Mouse (Mus musculus) layer of hippocampus, adult 18-20 months (tissue): Measurements from ENCODE around the gene Zzz3. TPM values are rescaled to one million over a fixed set of nuclear protein-coding genes. Genes with fewer than 3 reads are reported as not detected.

ENCODE experiments used
- DNase-seq, 2 experiments: peaks; one replicate each; pipeline ENCODE4 v3.0.0; 2022; ENCODE audit warnings: low spot score in 2 of 2
- long read RNA-seq: library from polyadenylated mRNA; stranded (forward); transcript quantifications from one replicate; pipeline ENCODE4 v2.0.0, GENCODE M21; 2021
- total RNA-seq, 2 experiments: library from RNA; stranded (reverse); gene quantifications; 2 replicates each; pipeline ENCODE4 v1.2.3; 2021

Gene Zzz3
- total RNA-seq, result 10 to 100 TPM; 45.4 to 47.1 TPM
- long read RNA-seq, full-length matches to known transcripts, result 23 of 41 reads
- long read RNA-seq, partial matches to known transcripts, result 5 of 41 reads
- long read RNA-seq, other reads (novel, unspliced or antisense), result 13 of 41 reads

DNA sequence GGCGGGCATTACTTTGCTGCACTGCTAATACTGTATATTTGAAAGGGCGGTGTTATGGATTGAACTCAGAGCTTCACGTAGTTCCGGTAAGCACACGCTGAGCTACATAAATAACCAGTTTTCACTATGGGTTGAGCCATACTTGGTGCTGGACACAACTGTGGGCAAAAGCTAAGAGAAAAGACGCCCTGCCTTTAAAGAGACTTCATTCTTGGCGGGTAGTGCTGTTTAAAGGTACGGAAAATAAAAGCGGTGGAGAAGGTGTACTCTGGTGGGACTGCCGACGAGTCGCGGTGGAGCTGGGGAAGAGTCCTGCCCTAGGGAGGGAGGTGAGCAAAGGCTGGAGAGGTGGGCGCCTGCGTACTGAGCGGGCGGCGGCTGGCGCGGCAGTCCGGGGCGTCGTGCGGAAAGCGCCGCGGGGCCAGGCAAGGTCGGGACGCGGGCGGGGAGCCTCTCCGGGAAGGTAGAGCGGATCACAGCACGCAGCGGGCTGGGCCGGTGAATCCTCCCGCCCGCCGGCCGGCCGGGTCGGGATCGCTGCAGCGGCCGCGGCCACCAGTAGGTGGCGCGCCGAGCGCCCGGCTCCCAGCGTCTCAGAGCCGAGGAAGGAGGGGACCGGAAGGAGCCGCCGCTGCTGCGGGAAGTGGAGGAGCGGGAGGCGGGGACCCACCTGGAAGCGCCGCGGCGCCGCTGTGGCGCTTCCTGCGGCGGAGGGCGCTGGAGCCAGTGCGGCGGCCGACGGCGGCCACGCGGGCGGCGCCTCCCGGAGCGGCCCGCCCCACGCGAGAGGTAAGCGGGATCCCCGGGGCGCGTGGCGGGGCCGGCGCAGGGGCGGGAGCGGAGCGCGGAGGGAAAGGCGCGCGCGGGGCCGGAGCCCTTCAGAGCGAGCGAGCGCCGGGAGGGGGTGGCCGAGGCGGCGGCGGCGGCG is at the start of gene Zzz3:
Gene Zzz3, plus strand, starts transcription at position 124 of the 928 bp plus-strand sequence.
- peak; percentile 85 to 93 for DNase-seq

DNA sequence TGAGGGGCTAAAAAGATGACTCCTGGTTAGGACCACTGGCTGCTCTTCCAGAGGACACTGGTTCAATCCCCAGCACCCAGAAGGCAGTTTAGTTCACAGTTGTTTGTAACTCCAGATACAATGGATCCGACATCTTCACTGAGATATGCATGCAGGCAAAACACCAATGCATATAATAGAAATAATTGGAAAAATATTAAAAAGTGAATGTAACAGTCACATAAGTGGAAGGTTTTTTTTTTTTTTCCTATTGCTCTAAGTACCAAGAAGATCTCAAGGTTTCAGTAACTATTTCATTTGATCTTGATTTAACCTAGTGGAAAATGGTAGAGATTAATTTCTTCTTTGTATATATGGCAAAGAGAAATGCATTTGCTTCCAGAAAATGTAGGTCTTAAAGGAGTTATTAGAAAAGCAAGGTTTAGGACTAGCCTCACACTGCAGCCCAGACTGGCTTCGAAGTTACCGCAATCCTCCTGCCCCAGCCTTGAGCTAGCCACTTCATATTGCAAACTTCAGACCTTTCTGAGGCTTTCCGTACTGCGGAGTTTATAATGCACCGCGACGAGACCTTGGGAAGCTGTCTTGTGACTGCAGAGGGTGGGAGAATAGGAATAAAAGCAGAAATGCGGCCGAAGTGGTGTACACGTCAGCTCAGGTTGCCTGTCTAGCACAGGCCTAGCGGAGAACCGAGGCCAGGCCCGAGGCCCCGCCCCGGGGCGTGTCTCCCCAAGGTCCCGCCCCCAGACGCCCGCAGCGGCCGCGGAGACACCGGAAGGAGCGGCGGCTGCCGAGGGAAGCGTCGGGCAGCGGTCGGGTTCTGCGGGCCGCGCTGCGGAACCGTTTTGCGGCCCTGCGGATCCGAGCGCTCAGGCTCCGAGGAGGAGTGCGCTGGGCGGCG is 49.3 kb upstream of the Zzz3 start, which contains the start of gene Usp33:
Gene Usp33, plus strand, starts transcription at position 747 of the 901 bp plus-strand sequence.
- DNase-seq, result peak; percentile 91 to 95

DNA sequence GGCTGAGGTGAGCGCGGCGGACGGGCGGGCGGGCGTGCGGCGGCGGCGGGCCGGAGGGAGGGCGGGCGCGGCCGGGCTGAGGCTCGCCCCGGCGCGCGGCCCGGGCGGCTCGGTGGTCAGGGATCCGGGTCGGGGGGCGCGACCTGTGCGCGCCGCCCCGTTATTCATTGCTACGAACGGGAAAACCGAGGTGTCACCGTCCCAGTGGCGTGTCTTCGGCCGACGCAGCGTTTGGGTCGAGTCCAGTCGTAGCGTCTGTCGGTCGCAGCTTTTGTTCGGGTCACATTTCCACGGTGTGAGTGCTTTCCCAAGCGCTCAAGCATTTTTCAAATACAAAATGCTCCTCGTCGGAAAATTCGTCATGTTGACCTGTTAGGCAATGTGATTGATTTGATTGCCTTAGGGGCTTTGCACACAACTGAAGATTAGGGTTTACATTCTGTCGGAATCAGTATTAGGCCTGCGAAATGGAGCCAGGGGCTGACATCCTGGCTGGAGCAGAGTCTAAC is 48.6 kb upstream of the Zzz3 start:
- peak in 1 of 2 experiments; percentile 39 for DNase-seq

DNA sequence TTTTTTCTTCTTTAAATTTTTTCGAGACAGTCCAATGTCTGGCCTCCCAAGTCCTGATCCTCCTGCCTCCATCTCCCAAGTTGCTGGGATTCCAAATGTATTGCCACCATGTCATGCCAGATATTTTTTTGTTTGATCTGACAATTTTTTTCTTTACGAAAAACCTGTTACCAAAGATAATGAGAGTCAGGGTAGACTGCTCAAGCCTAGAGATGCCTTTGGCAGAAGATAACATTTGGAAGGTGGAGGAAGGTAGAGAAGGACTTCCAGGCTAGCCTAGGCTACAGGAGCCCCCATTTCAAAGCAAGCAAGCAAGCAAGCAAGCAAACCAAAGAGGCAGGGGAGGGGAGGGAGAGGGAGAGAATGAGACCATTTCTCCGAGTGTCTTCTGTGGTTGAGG is 48.0 kb upstream of the Zzz3 start:
- no peak for DNase-seq

GRCm38 (mm10) chr3:152348011-152348830 is 47.1 kb upstream of the Zzz3 start:
- DNase-seq, result no peak

DNA sequence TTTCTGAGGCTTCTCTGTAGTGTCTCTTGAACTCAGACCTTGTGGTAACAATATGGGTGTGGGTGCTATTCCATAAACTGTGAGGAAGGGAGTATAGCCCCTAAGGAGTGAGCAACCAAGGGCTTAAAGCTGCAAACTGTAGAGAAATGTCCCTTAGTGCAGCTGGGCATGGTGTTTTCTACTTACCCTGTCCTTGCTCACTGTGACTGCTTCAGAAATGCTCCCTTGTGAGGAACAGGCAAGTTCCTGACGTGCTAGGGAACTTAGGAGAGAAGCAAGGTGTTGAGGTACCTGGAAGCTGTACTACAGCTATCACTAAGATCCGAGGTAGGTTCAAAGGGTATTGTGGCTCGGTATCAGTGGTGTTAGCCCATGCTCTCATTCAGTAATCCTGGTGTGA is 44.8 kb upstream of the Zzz3 start:
- no peak for DNase-seq

DNA sequence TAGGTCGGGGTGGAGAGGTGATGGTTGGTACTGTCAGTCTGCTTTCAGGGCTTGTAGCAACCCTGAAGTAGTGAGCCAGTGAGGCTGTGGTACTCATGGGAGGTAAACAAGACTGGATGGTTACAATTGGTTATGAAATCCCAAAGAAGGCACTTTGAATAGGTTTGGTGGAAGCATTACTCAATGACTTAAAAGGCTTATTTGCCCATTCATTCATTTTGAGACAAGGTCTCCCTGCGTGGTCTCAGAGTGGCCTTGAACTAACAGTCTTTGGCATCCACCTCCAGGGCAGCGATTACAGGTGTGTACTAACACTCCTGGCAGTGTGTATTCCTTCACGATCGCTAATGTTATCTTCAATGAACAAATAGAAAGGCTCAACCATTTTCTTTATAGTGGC is 44.3 kb upstream of the Zzz3 start:
- DNase-seq, result no peak

DNA sequence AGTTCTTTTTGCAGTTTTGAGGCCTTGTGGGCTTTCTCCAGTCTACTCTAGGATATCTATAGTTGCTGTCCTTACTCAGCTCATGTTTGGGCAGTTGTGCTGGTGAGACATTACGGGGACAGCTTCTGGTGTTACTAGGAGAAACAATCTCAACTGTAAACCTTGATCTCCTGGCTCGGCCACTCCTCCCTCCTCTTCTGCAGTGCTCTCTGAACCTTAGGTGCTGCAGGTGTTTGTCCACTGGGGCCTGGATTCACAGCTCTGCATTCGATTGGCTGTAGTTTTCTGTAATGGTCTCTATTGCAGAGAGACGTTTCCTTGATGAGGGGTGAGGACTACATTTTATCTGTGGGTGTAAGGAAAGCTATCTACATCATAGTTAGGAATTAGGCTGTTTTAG is 43.0 kb upstream of the Zzz3 start:
- no peak for DNase-seq

DNA sequence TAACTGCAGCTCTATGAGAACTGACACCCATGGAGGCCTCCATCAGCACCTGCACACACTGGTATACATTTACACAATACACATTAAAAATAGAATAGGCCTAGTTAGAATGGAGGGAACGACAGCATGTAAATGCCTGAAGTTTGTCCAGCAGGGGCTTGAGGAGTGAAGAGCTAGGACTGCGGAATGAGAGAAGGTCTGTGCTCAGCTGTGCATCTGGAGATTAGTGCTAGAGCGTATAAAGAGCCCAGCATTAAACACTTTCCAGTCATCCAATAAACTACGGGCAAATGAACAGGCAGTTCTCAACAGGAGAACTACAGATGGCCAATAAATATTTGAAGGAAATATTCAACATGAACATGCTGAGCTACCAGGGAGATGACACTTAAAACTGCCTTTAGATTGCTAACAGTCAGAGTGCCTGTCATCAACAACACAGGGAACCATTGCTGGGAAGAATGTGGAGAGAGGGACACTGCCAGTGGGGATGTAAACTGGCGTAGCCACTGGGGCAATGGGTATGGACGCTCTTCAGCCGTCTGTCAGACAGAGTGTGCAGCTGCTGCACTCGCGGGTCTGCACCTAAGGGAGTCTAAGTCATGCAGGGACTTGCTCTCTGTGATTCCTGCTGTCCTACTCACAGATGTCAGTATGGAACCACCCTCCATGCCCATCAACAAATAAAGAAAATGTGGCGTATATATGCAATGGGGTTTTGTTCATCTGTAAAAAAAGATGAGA is 41.7 kb upstream of the Zzz3 start:
- DNase-seq, result peak in 1 of 2 experiments; percentile 40

DNA sequence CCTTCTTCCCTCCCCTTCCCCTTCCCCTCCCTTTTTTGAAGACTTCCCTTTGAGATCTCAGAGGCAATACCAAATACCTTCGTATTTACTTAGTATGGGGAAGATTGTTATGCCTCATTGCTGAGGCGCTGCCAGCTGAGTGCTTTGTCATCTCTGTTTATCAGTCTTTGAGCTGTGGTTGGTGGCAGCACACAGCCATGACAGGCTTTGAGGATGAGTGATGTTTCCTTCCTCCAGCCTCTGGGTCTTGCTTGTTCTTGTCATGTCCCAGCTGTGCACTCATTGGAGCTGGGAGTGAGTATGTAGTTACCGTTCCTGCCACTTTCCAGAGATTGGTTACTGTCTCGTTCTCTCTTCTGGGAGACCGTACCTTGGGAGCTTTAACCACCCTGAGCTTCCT is 39.9 kb upstream of the Zzz3 start:
- DNase-seq, result no peak

GRCm38 (mm10) chr3:152356751-152357150 is 38.5 kb upstream of the Zzz3 start:
- no peak for DNase-seq

DNA sequence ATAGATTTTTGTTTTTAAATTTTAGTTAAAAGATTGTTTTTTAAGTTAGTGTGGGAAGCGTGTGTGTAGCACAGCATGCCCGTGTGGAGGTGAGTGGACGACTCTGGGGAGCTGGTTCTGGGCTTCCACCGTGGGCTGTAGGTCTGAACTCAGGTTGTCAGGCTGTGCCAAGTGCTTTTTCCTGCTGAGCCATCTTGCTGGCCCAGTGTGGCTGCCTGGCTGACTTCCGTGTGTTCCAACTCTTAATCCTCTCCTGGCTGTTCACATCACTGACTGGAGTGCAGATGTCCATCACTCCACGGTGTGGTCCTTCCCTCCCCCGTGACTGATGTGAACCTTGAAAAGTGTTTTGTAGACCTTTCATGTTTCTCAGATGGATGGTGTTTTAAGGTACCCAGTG is 36.1 kb upstream of the Zzz3 start:
- no peak for DNase-seq

DNA sequence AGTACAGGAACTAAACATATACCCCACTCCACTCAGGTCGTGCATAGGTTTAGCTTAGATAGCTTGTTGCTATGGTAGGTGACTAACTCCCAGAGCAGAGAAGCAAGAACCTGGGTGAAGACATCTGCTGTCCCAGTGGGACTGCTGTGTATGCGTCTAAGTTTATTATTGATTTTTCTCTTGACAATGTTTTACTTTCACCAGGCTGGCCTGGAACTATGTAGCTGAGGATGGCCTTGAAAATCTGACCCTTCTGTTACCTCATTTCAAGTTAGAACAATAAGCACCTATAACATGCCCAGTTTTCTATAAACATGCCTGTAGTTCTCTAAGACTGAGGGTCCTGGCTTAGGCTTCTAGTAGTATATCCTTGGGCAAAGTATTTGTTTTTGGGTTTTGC is 31.1 kb upstream of the Zzz3 start:
- no peak for DNase-seq

GRCm38 (mm10) chr3:152376063-152376462 is 19.2 kb upstream of the Zzz3 start:
- DNase-seq, result no peak

DNA sequence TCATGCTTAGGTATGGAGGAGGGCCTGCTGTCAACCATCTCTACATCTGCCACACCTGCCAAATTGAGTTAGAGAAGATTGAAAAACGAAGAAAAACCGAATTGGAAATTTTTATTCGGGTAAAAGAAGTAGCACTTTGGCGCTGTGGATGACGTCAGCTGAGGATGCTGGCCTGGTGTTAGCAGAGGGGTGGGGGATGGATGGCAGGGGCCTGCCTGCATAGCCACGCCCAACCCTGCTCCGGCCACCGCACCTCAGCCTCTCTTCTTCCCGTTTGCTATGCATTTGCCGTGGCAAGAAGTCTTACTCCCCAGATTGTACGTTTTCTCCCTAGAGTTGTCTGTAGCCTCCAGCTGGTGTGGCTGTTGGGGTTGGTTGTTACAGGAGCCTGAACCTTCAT is 11.2 kb upstream of the Zzz3 start:
- DNase-seq, result no peak

DNA sequence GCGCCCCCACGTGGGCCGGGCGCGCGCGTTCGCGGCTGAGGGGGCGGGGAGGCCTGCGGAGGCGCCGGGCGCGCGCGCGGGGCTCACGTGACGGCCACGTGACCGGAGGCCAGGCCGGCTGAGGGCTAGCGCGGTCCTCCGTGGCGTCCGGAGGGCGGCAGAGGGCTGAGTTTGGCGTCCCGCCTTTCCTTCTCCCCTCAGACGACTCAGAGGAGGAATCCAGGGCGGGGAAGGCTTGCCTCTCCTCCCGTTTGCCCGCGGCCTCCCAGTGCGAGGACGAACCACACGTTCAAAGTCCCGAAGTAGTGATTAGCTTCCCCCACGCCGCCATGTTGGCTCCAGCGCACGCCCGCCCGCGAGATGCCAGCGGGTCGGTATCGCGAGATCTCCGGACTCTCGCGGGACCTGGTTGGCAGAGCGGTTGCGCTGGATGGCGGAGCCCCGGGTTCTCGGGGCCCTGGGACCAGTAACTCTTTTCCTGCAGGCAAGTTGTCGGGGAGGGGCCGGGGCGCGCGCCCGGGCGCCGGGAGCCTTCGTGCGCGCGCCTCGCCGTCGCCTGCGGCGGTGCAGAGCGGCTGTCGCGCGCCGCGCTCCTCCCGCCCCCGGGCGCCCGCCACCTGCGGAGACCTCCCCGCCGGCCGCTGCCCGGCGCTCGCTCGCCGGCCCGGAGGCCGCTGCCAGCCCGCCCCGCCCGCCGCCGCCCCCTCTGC is 1.2 kb downstream of the Zzz3 start:
- DNase-seq, result peak; percentile 93 to 96

GRCm38 (mm10) chr3:152396988-152397314 is 1.7 kb downstream of the Zzz3 start:
- DNase-seq, result peak; percentile 15 to 32

GRCm38 (mm10) chr3:152397335-152397940 is 2.2 kb downstream of the Zzz3 start:
- DNase-seq, result no peak

GRCm38 (mm10) chr3:152400441-152400840 is 5.2 kb downstream of the Zzz3 start:
- no peak for DNase-seq
